Mouse (Mus musculus): ENCODE measurements at regions not wholly inside any gene's neighbourhood (a gene's known extent, or its start where the extent isn't known, plus 50 kb on each side); places are given as distances from the start of the nearest gene placed in this dataset.
A peak's percentile ranks its signal among the peaks of the same experiment; 100 is the strongest.

DNA sequence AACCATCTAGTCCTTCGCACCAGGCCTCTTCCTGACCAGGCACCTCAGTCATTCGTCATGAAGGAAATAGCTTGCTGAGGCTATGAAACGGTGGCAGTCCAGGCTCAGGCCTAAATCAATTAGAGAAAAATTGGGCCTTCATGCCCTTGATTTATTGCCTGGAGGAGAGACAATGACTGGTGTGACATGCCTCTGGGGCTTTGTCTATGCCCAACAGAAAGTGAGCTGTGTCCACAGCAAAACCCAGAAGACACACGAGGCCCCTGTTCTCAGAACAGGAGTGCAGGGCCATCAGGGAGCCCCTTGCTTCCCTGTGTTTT is 922.9 kb upstream of the Car8 start:
- peak; percentile 45; the same call in 1 of the 2 replicates for ATAC-seq
- 37% methylated on average over 4 of the region's 4 CpGs for WGBS
- no peak overlapping the region for H3K4me2 ChIP-seq (ENCODE audit: low read length)
- no peaks in the 10 kb centered on the region for H3K36me3 ChIP-seq (ENCODE audit: control insufficient read depth, insufficient read depth, low read length)
- H3K9me3 ChIP-seq (ENCODE audit: control insufficient read depth, low read length), result no peaks in the 10 kb centered on the region
- H3K27ac ChIP-seq (ENCODE audit: low read depth, low read length), result no peak overlapping the region
- H3K4me1 ChIP-seq (ENCODE audit: control insufficient read depth, insufficient read depth, low read depth, low read length), result peaks cover 2% of the 10 kb centered on the region; the same call in 1 of the 2 replicates
- H3K4me3 ChIP-seq (ENCODE audit: low read length), result no peak overlapping the region
- no peak overlapping the region for H3K9ac ChIP-seq (ENCODE audit: low read depth, low read length)
- no peaks in the 10 kb centered on the region for H3K27me3 ChIP-seq (replicated peaks; ENCODE audit: control insufficient read depth, insufficient read depth, low read length)

DNA sequence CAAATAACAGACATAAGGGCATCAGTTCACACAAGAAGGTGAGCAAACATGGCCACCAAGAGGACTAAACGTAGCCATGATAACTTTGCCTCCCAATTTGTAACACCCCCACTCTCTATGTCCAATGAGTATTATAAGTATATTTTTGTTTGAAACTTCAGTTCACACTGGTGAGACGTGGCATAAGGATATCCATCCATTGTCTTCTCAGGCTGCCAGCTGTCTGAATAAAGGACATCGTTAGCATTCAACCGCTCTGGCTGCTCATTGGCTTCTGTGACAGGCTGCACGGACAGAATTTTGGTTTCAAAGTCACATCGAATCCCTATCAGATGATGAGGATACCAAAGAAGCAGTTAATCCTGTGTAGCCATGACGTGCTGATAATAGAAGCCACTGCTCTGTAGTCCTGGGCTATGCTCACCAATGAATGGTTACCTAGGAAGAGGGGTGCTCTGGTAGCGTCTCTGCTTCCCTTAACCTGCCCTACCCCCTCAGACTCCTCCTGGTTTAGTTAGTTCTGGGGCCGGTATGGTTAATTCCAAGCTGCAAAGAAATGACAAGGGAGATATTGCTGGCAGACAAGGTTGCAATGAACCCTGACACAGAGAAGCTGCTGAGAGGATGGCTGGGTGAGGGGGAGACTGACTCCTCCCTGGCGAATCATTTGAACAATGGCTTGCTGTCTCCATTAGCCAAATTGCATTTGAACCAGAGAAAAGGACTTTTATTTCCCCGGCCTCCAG is 922.4 kb upstream of the Car8 start:
- 35% methylated on average over 11 of the region's 11 CpGs for WGBS
- Histone ChIP-seq H3K27ac (ENCODE audit: low read depth, low read length) (no peak overlapping the region), H3K36me3 (ENCODE audit: control insufficient read depth, insufficient read depth, low read length) (no peaks in the 10 kb centered on the region), H3K4me2 (ENCODE audit: low read length) (no peak overlapping the region), H3K4me3 (ENCODE audit: low read length) (no peak overlapping the region), H3K27me3 (replicated peaks; ENCODE audit: control insufficient read depth, insufficient read depth, low read length) (no peaks in the 10 kb centered on the region), H3K4me1 (ENCODE audit: control insufficient read depth, insufficient read depth, low read depth, low read length) (peaks cover 2% of the 10 kb centered on the region; the same call in 1 of the 2 replicates), H3K9me3 (ENCODE audit: control insufficient read depth, low read length) (no peaks in the 10 kb centered on the region), H3K9ac (ENCODE audit: low read depth, low read length) (no peak overlapping the region)
- ATAC-seq, result 0 out of 2 replicates have a peak, but pooled peaks have one; percentile 30

DNA sequence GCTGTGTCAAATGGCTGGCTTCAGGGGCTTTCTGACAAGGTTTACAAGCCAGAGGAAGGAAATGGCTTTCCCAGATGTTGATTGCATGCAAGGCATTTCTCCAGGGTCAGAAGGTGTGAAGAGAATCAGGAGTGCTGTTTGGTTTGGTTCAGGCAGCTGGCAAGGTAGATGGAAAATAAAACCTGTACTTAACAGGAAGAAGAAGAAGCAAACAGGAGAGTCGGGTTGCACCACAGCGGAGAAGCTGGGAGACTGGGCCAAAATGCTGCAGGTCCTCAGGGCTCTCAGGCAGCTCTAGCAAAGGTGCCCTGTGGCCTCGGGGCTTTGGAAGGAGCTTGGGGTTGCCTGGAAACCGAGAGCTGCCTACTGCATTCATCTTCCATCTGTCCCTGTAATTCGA is 908.9 kb upstream of the Car8 start:
- Histone ChIP-seq H3K4me3 (ENCODE audit: low read length) (no peak overlapping the region), H3K9ac (ENCODE audit: low read depth, low read length) (no peak overlapping the region), H3K27ac (ENCODE audit: low read depth, low read length) (no peak overlapping the region), H3K4me2 (ENCODE audit: low read length) (no peak overlapping the region), H3K4me1 (ENCODE audit: control insufficient read depth, insufficient read depth, low read depth, low read length) (no peaks in the 10 kb centered on the region; the same call in 1 of the 2 replicates), H3K9me3 (ENCODE audit: control insufficient read depth, low read length) (no peaks in the 10 kb centered on the region), H3K27me3 (replicated peaks; ENCODE audit: control insufficient read depth, insufficient read depth, low read length) (no peaks in the 10 kb centered on the region), H3K36me3 (ENCODE audit: control insufficient read depth, insufficient read depth, low read length) (no peaks in the 10 kb centered on the region)
- ATAC-seq, result 0 out of 2 replicates have a peak, but pooled peaks have one; percentile 54
- WGBS, result 17% methylated on average over 5 of the region's 5 CpGs

DNA sequence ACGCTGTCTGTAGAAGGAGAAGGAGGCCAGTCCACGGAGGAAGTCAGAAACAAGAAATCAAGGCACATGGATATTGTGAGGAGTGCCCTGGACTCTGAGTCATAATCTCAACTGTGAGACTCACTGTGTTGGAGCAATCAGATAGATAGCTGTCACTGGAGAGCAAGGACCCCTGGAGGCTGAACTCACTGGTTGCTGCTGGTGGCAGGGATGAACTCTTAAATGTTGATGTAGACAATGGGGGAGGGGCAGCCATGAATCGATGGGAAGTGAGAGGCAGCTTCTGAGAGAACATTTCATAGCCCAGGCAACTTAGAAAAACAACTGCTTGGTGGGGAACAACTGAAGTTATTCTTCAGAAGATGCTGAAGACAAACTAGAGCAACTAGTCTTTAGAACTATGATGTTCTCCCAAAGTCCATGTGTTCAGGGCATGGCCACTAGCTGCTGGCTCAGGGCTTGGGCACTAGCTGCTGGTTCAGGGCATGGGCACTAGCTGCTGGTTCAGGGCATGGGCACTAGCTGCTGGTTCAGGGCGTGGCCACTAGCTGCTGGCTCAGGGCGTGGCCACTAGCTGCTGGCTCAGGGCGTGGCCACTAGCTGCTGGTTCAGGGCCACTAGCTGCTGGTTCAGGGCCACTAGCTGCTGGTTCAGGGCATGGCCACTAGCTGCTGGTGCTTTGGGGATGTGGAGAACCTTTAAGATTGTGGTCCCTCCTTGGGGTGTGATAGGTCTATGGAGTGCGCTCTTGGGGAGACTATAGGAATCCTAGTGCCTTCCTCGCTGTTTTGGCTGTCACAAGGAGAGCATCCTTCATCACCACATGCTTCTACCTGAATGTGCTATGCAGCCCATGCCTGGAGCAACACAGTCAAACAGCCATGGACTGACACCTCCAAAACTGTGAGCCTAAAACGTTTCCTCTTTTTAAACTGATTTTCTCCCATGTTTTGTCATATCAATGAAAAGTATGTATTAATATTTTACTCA is 905.7 kb upstream of the Car8 start:
- no peak overlapping the region for H3K27ac ChIP-seq (ENCODE audit: low read depth, low read length)
- H3K9ac ChIP-seq (ENCODE audit: low read depth, low read length), result no peak overlapping the region
- WGBS, result 89% methylated on average over 9 of the region's 9 CpGs
- no peak overlapping the region for H3K4me2 ChIP-seq (ENCODE audit: low read length)
- H3K9me3 ChIP-seq (ENCODE audit: control insufficient read depth, low read length), result no peaks in the 10 kb centered on the region
- ATAC-seq, result no peak
- H3K27me3 ChIP-seq (replicated peaks; ENCODE audit: control insufficient read depth, insufficient read depth, low read length), result no peaks in the 10 kb centered on the region
- no peak overlapping the region for H3K4me3 ChIP-seq (ENCODE audit: low read length)
- H3K4me1 ChIP-seq (ENCODE audit: control insufficient read depth, insufficient read depth, low read depth, low read length), result no peaks in the 10 kb centered on the region; the same call in 1 of the 2 replicates
- no peaks in the 10 kb centered on the region for H3K36me3 ChIP-seq (ENCODE audit: control insufficient read depth, insufficient read depth, low read length)

DNA sequence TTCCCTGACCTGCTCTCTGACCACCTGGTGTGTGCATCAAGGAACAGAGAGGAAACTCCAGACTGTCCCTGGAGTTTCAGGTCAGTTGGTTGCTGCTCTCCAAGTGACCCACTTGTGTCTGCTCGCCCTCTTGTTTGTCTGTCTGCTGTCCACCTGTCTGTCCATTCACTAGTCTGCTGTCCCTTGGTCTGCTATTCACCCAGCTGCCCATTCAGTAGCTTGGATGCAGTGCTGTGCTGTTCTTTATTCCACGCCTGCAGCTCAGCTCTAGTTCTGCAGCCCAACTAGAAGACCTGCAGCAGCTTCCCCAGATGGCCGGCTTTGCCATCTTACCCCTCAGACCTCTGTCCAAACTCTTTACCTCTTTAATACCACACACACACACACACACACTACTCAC is 904.2 kb upstream of the Car8 start:
- Histone ChIP-seq H3K4me2 (ENCODE audit: low read length) (no peak overlapping the region), H3K9ac (ENCODE audit: low read depth, low read length) (no peak overlapping the region), H3K36me3 (ENCODE audit: control insufficient read depth, insufficient read depth, low read length) (no peaks in the 10 kb centered on the region), H3K4me3 (ENCODE audit: low read length) (no peak overlapping the region), H3K27me3 (replicated peaks; ENCODE audit: control insufficient read depth, insufficient read depth, low read length) (no peaks in the 10 kb centered on the region), H3K27ac (ENCODE audit: low read depth, low read length) (no peak overlapping the region), H3K9me3 (ENCODE audit: control insufficient read depth, low read length) (no peaks in the 10 kb centered on the region), H3K4me1 (ENCODE audit: control insufficient read depth, insufficient read depth, low read depth, low read length) (no peaks in the 10 kb centered on the region; the same call in 1 of the 2 replicates)
- 90% methylated on average over 3 of the region's 3 CpGs for WGBS
- no peak for ATAC-seq

DNA sequence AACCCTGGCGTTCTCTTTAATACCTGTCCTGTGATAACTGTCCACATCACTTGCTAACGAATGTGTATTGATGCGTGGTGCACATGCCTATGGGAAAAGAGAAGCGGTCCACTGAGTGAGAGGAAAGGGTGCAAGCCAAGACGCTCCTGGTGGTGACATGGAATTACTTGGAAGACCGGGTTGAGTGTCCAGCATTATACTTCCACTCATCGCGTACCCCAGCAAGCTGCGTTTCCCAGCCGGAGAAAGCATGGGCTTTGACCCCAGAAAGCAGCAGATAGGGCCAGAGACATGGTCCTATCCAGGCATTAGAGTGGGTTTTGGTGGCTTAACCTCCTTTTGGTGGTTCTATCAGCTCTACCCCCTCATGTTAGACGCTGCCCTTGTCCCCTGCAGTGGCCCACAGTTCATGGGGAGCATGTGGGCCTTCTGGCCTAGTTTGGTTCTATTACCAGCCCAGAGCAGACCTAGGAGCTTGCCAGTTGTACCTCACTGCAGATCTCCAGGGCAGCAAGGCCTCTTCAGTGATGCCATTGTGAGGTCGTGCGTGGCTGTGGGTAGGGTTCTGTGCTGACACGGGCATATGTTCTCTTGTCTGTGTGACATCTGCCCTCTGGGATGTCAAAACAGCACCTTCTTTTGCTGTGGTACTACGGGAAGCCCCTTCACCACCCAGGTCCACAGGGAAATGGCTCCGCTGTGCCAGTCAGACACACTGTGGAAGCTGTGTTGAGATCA is 903.3 kb upstream of the Car8 start:
- Histone ChIP-seq H3K9ac (ENCODE audit: low read depth, low read length) (no peak overlapping the region), H3K27ac (ENCODE audit: low read depth, low read length) (no peak overlapping the region), H3K4me1 (ENCODE audit: control insufficient read depth, insufficient read depth, low read depth, low read length) (no peaks in the 10 kb centered on the region), H3K36me3 (ENCODE audit: control insufficient read depth, insufficient read depth, low read length) (no peaks in the 10 kb centered on the region), H3K4me3 (ENCODE audit: low read length) (no peak overlapping the region), H3K27me3 (replicated peaks; ENCODE audit: control insufficient read depth, insufficient read depth, low read length) (no peaks in the 10 kb centered on the region), H3K9me3 (ENCODE audit: control insufficient read depth, low read length) (no peaks in the 10 kb centered on the region), H3K4me2 (ENCODE audit: low read length) (no peak overlapping the region)
- ATAC-seq, result no peak
- 89% methylated on average over 16 of the region's 16 CpGs for WGBS

DNA sequence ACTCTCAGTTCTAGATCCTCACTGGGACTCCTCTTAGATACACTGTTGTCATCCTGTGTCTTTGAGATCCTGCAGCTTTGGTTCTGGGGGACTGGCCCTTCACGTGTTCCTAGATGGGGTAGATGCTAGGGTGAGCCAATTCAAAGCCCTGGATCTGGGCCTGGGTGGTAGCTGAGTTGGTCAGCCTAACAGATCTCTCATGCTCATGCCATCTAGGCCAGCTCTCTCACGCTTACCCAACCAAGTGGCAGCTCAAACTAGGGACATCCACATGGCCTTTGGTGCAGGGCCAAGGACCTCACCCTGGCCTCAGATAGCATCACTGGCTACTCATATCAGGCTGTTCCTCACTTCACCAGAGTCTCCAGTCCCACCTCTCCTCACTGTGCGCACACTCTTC is 901.9 kb upstream of the Car8 start:
- Histone ChIP-seq H3K9me3 (ENCODE audit: control insufficient read depth, low read length) (no peaks in the 10 kb centered on the region), H3K4me2 (ENCODE audit: low read length) (no peak overlapping the region), H3K27me3 (replicated peaks; ENCODE audit: control insufficient read depth, insufficient read depth, low read length) (no peaks in the 10 kb centered on the region), H3K36me3 (ENCODE audit: control insufficient read depth, insufficient read depth, low read length) (no peaks in the 10 kb centered on the region), H3K4me3 (ENCODE audit: low read length) (no peak overlapping the region), H3K27ac (ENCODE audit: low read depth, low read length) (no peak overlapping the region), H3K9ac (ENCODE audit: low read depth, low read length) (no peak overlapping the region), H3K4me1 (ENCODE audit: control insufficient read depth, insufficient read depth, low read depth, low read length) (peaks cover 8% of the 10 kb centered on the region)
- ATAC-seq, result no peak
- 90% methylated on average over 3 of the region's 3 CpGs for WGBS

DNA sequence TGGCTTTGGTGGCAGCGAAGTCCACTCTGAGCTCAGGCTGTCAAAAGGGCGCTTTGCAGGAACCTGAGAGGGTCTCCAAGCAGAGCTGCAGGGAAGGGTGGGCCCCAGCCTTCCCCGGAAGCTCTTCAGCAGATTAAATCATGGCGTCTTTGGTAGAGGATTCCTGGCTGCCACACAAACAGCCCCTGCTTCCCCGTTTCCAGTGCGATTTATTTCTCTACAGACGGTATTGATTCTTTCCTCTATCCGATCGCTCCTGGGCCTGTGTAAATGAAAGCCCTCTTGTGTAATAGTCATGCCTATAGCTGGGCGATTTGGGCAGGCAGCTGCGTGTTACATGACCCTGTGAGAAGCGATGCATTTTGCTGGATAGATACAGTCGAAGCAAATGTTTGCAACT is 897.8 kb upstream of the Car8 start:
- Histone ChIP-seq H3K27me3 (replicated peaks; ENCODE audit: control insufficient read depth, insufficient read depth, low read length) (no peaks in the 10 kb centered on the region), H3K4me2 (ENCODE audit: low read length) (peak overlapping the region; percentile 48), H3K9ac (ENCODE audit: low read depth, low read length) (peak overlapping the region; percentile 52), H3K36me3 (ENCODE audit: control insufficient read depth, insufficient read depth, low read length) (no peaks in the 10 kb centered on the region), H3K4me1 (ENCODE audit: control insufficient read depth, insufficient read depth, low read depth, low read length) (peaks cover 8% of the 10 kb centered on the region), H3K4me3 (ENCODE audit: low read length) (no peak overlapping the region), H3K27ac (ENCODE audit: low read depth, low read length) (peak overlapping the region; percentile 85), H3K9me3 (ENCODE audit: control insufficient read depth, low read length) (no peaks in the 10 kb centered on the region)
- no peak for ATAC-seq
- 52% methylated on average over 13 of the region's 13 CpGs for WGBS
